Mouse (Mus musculus) lung, embryonic 14.5 days (tissue): Measurements from ENCODE around the gene Icmt. TPM values are rescaled to one million over a fixed set of nuclear protein-coding genes. Genes with fewer than 3 reads are reported as not detected.
A peak's percentile ranks its signal among the peaks of the same experiment; 100 is the strongest.

ENCODE experiments used
- ATAC-seq: fragments of 200-750 bp; cut with Nextera tagmentation; 2 replicates; pipeline ENCODE4 v1.8.0; 2017; ENCODE audit warnings: mild to moderate bottlenecking, moderate TSS enrichment, moderate library complexity; ENCODE audit not compliant: insufficient read depth
- DNase-seq: peaks from one replicate; pipeline ENCODE4 v3.0.0-alpha.2; 2015
- H3K27ac ChIP-seq: fragments of 300-500 bp; sonication (generic); 2 replicates; pipeline ENCODE4 v1.5.1; 2014; ENCODE audit warnings: low read depth, mild to moderate bottlenecking, moderate library complexity
- H3K27me3 ChIP-seq: fragments of 300-500 bp; sonication (generic); 2 replicates; pipeline ENCODE4 v1.6.1; 2014; ENCODE audit warnings: low read length, control low read depth; ENCODE audit not compliant: insufficient read depth
- H3K36me3 ChIP-seq: fragments of 300-500 bp; sonication (generic); 2 replicates; pipeline ENCODE4 v1.6.1; 2014; ENCODE audit warnings: control low read depth; ENCODE audit not compliant: insufficient read depth
- H3K4me1 ChIP-seq: fragments of 300-500 bp; sonication (generic); 2 replicates; pipeline ENCODE4 v1.6.1; 2014; ENCODE audit warnings: antibody characterized with exemption, control low read depth; ENCODE audit not compliant: insufficient read depth
- H3K4me2 ChIP-seq: fragments of 300-500 bp; sonication (generic); 2 replicates; pipeline ENCODE4 v1.6.1; 2014; ENCODE audit warnings: mild to moderate bottlenecking
- H3K4me3 ChIP-seq: fragments of 300-500 bp; sonication (generic); 2 replicates; pipeline ENCODE4 v1.5.1; 2014; ENCODE audit warnings: low read depth, low read length
- H3K9ac ChIP-seq: fragments of 300-500 bp; sonication (generic); 2 replicates; pipeline ENCODE4 v1.6.1; 2014
- H3K9me3 ChIP-seq: fragments of 300-500 bp; sonication (generic); 2 replicates; pipeline ENCODE4 v1.6.1; 2016; ENCODE audit warnings: low read depth, low read length, control low read depth
- CTCF ChIP-seq: IDR thresholded peaks from 2 replicates; pipeline ENCODE4 v1.5.1; 2016; ENCODE audit warnings: antibody characterized with exemption, low read depth
- WGBS: fragments of 180-500 bp; shearing (Covaris S2); extraction: QIAGEN DNeasy Blood & Tissue Kit; methylation state at CpG from one replicate; pipeline ENCODE4 v1.1.7; 2014; 5-methylcytosine and 5-hydroxymethylcytosine counted together
- polyA plus RNA-seq: library from polyadenylated mRNA; unstranded; fragments of >200 nt; fragmentation: Nextera tagmentation; extraction: Ambion mirVana; gene quantifications from 2 replicates; pipeline ENCODE4 v1.2.1, GENCODE M21; 2014

Gene Icmt
- polyA plus RNA-seq, 1 experiment from 2014 or later, result 31.8 TPM

GRCm38 (mm10) chr4:152325574-152326411 lies 28.8 kb downstream of the Icmt start, which contains the start of gene Rpl22:
Gene Rpl22 (plus strand): TSS chr4:152325742.
- peak; percentile 96 for ATAC-seq
- H3K4me1 ChIP-seq, result peaks cover 8% of the 10 kb centered on the region
- peak; percentile 57 for TF ChIP-seq CTCF

DNA sequence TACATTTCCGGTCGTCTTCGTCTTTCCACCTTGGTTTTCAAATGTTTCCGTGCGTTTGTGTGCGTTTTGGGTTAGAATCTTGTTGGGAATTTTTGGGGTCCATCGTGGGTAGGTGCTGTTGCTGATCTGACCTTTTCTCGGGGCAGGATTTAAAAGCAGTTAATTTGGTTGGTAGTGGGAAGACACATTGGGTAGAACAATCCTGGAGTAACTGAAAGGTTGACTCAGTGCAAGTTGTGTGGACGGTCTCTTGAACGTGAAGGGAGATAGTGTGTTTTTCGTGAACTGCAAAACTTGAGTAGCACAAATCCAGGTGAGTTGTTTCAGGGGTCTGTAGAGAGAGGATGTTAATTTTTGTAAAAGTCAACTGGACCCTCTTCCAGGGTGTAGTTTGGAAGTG lies 29.5 kb downstream of the Icmt start:
- Histone ChIP-seq H3K36me3 (peaks cover 44% of the 10 kb centered on the region), H3K4me1 (peaks cover 8% of the 10 kb centered on the region), H3K9me3 (no peaks in the 10 kb centered on the region), H3K27me3 (no peaks in the 10 kb centered on the region), H3K4me3 (peak overlapping the region; percentile 97), H3K9ac (peak overlapping the region; percentile 97), H3K27ac (no peak overlapping the region), H3K4me2 (peak overlapping the region; percentile 95)
- under 1% methylated on average over 11 of the region's 11 CpGs for WGBS
- no peak for DNase-seq
- ATAC-seq, result no peak
- TF ChIP-seq CTCF, result no peak

More at GRCm38 (mm10) chr4:152325574-152326411, 28.8 kb downstream of the Icmt start, which contains the start of gene Rpl22:
- Histone ChIP-seq H3K27ac (peak within 1 kb of the TSS; percentile 73), H3K9ac (peak within 1 kb of the TSS; percentile 97), H3K9me3 (no peaks in the 10 kb centered on the region), H3K27me3 (no peaks in the 10 kb centered on the region), H3K4me2 (peak within 1 kb of the TSS; percentile 95), H3K36me3 (peaks cover 37% of the 10 kb centered on the region), H3K4me3 (peak within 1 kb of the TSS; percentile 97)
- peak; percentile 98 for DNase-seq
- WGBS, result under 1% methylated on average over 70 of the region's 70 CpGs

DNA sequence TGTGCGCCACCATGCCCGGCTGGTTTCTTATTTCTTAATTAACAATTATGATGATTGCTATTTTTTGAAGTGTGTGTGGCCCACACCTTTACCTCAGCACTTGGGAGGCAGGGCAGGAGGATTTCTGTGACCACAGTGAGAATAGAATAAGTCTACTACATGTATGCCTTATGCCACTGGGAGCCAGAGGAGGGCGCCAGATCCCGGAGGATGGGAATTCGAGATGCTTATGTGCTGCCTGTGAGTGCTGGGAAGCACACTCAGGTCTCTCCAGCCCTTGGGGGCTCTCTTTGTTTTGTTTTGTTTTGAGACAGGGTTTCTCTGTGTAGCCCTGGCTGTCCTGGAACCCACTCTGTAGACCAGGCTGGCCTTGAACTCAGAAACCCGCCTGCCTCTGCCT lies 31.7 kb downstream of the Icmt start:
- 72% methylated on average over 6 of the region's 6 CpGs for WGBS
- peak; percentile 56 for DNase-seq
- peaks cover 66% of the 10 kb centered on the region for H3K36me3 ChIP-seq

GRCm38 (mm10) chr4:152332952-152333351 lies 35.9 kb downstream of the Icmt start:
- H3K9me3 ChIP-seq, result no peaks in the 10 kb centered on the region
- DNase-seq (peak; percentile 88), ATAC-seq (peak; percentile 42)
- H3K4me2 ChIP-seq, result no peak overlapping the region
- H3K27ac ChIP-seq, result no peak overlapping the region
- H3K4me3 ChIP-seq, result no peak overlapping the region
- no peak overlapping the region for H3K9ac ChIP-seq
- peaks cover 77% of the 10 kb centered on the region for H3K36me3 ChIP-seq
- TF ChIP-seq CTCF, result peak; percentile 98
- peaks cover 14% of the 10 kb centered on the region for H3K27me3 ChIP-seq
- H3K4me1 ChIP-seq, result no peaks in the 10 kb centered on the region
- WGBS, result 32% methylated on average over 2 of the region's 2 CpGs

More for the DNA sequence above, 31.7 kb downstream of the Icmt start:
- Histone ChIP-seq H3K27me3 (no peaks in the 10 kb centered on the region), H3K9ac (no peak overlapping the region), H3K4me3 (no peak overlapping the region), H3K9me3 (no peaks in the 10 kb centered on the region), H3K4me1 (peaks cover 8% of the 10 kb centered on the region), H3K27ac (no peak overlapping the region), H3K4me2 (no peak overlapping the region)
- no peak for ATAC-seq
- TF ChIP-seq CTCF, result peak; percentile 57

DNA sequence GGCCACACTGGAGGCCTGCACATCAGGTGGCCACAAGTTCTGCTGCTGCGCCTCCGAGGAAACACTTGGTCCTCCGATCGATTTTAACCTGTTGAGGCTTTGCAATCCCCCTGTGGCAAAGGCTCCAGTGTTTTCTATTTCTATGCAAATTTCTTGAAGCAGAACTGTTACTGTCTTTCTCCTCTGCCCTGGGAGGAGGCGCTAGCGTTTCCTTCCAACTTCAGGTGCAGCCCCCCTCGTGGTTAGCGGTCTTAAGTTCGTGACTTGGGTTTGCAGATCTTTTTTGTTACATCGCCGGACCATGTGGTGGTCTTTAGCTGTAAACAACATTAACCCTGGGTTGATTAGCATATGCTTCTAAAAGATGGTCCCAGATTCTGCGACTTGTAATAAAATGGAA lies 36.6 kb downstream of the Icmt start:
- peaks cover 72% of the 10 kb centered on the region for H3K36me3 ChIP-seq
- DNase-seq (no peak), ATAC-seq (no peak)
- peaks cover 20% of the 10 kb centered on the region for H3K27me3 ChIP-seq
- WGBS, result 95% methylated on average over 12 of the region's 12 CpGs
- no peak overlapping the region for H3K27ac ChIP-seq
- no peak overlapping the region for H3K9ac ChIP-seq
- H3K4me2 ChIP-seq, result no peak overlapping the region
- no peaks in the 10 kb centered on the region for H3K4me1 ChIP-seq
- H3K4me3 ChIP-seq, result no peak overlapping the region
- TF ChIP-seq CTCF, result no peak
- no peaks in the 10 kb centered on the region for H3K9me3 ChIP-seq

DNA sequence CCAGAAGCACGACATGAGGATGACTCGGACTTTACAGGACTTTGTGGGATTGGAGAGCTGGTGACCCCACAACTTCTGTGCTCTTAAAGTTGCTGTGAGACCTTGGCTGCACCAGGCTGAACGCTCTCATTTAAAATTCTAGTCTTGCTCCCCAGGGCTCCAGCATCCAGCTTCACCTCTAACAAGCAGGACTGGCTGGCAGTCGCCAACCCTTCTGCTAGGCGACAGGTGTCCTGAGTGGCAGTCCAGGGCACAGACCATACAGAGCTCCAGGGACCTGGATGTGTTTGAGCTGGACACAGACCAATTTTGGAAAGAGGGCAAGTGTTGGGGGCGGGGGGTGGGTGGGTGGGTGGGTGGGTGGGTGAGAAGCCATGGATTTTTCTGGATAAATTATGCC lies 40.7 kb downstream of the Icmt start:
- H3K27ac ChIP-seq, result no peak overlapping the region
- H3K4me1 ChIP-seq, result no peaks in the 10 kb centered on the region
- TF ChIP-seq CTCF, result no peak
- no peak overlapping the region for H3K4me2 ChIP-seq
- peaks cover 52% of the 10 kb centered on the region for H3K27me3 ChIP-seq
- no peak overlapping the region for H3K9ac ChIP-seq
- no peak overlapping the region for H3K4me3 ChIP-seq
- DNase-seq, result no peak
- H3K36me3 ChIP-seq, result peaks cover 30% of the 10 kb centered on the region
- H3K9me3 ChIP-seq, result no peaks in the 10 kb centered on the region
- no peak for ATAC-seq
- 26% methylated on average over 6 of the region's 6 CpGs for WGBS
